Mouse (Mus musculus): Measurements from ENCODE around the gene Tmem215. TPM values are rescaled to one million over a fixed set of nuclear protein-coding genes. Genes with fewer than 3 reads are reported as not detected.

The Tmem215 gene
- polyA plus RNA-seq, 1 experiment from 2014 or later: 0.33 TPM

Other genes starting within 250 kb of the Tmem215 start
- 2.5 and 2.9 TPM in 2 replicates for gene Ddx58, start 232.4 kb upstream of the Tmem215 start, polyA plus RNA-seq (2014; fragmentation: Nextera tagmentation; extraction: Ambion mirVana)
- 21.1 and 25.0 TPM in 2 replicates for gene Smim27, start 202.6 kb upstream of the Tmem215 start, polyA plus RNA-seq (2014; fragmentation: Nextera tagmentation; extraction: Ambion mirVana)
- 38.4 and 38.5 TPM in 2 replicates for gene Topors, start 202.3 kb upstream of the Tmem215 start, polyA plus RNA-seq (2014; fragmentation: Nextera tagmentation; extraction: Ambion mirVana)
- 292 and 305 TPM in 2 replicates for gene Ndufb6, start 192.8 kb upstream of the Tmem215 start, polyA plus RNA-seq (2014; fragmentation: Nextera tagmentation; extraction: Ambion mirVana)
- 21.2 and 23.4 TPM in 2 replicates for gene Aptx, start 231.0 kb downstream of the Tmem215 start, polyA plus RNA-seq (2014; fragmentation: Nextera tagmentation; extraction: Ambion mirVana)
- 389 and 420 TPM in 2 replicates for gene Dnaja1, start 250.0 kb downstream of the Tmem215 start, polyA plus RNA-seq (2014; fragmentation: Nextera tagmentation; extraction: Ambion mirVana)